Mouse (Mus musculus) MEL (cell line): ENCODE measurements at regions not wholly inside any gene's neighbourhood (a gene's known extent, or its start where the extent isn't known, plus 50 kb on each side); places are given as distances from the start of the nearest gene placed in this dataset.

Source experiments
- DNase-seq: peaks from one replicate; pipeline ENCODE4 v3.0.0; 2011; ENCODE audit warnings: low read depth, low spot score
- H3K27ac ChIP-seq: 2 replicates; pipeline ENCODE4 v1.5.1; 2012; ENCODE audit warnings: low read depth, mild to moderate bottlenecking, control low read depth, low read length, moderate library complexity; ENCODE audit not compliant: control insufficient read depth
- H3K27me3 ChIP-seq, 2 experiments: fragments of 150-350 bp in 1 of 2; sonication (generic) in 1 of 2; 2 replicates each; pipeline ENCODE4 v1.6.1; 2012; ENCODE audit warnings: low read length in 2 of 2, mild to moderate bottlenecking in 2 of 2, improper control_type of control experiment in 1 of 2, moderate library complexity in 1 of 2; ENCODE audit not compliant: insufficient read depth in 2 of 2, control insufficient read depth in 1 of 2
- H3K36me3 ChIP-seq, 2 experiments: 2 replicates each; pipeline ENCODE4 v1.6.1; 2012 to 2014; ENCODE audit warnings: low read length in 2 of 2, improper control_type of control experiment in 1 of 2, inconsistent platforms in 1 of 2, mild to moderate bottlenecking in 1 of 2; ENCODE audit not compliant: insufficient read depth in 2 of 2, control insufficient read depth in 1 of 2
- H3K4me1 ChIP-seq, 2 experiments: fragments of 150-350 bp in 1 of 2; sonication (generic) in 1 of 2; 2 replicates each; pipeline ENCODE4 v1.6.1; 2012; ENCODE audit warnings: low read length in 2 of 2, improper control_type of control experiment in 1 of 2, mild to moderate bottlenecking in 1 of 2; ENCODE audit not compliant: insufficient read depth in 2 of 2, control insufficient read depth in 1 of 2
- H3K4me3 ChIP-seq, 2 experiments: fragments of 150-350 bp in 1 of 2; sonication (generic) in 1 of 2; 2 replicates each; pipeline ENCODE4 v1.5.1; 2012; ENCODE audit warnings: low read depth in 2 of 2, low read length in 2 of 2, mild to moderate bottlenecking in 2 of 2, moderate library complexity in 2 of 2, control low read depth in 1 of 2, improper control_type of control experiment in 1 of 2; ENCODE audit not compliant: control insufficient read depth in 1 of 2, insufficient read depth in 1 of 2
- H3K79me2 ChIP-seq: 2 replicates; pipeline ENCODE4 v1.6.1; 2012; ENCODE audit warnings: mild to moderate bottlenecking, low read length, moderate library complexity; ENCODE audit not compliant: control insufficient read depth, poor library complexity, insufficient read depth
- H3K9ac ChIP-seq: 2 replicates; pipeline ENCODE4 v1.6.1; 2012; ENCODE audit warnings: low read depth, mild to moderate bottlenecking, control low read depth, low read length, moderate library complexity; ENCODE audit not compliant: control insufficient read depth, poor library complexity, severe bottlenecking
- H3K9me3 ChIP-seq: fragments of 150-350 bp; sonication (generic); replicated peaks from 2 replicates; pipeline ENCODE4 v1.6.1; 2012; ENCODE audit warnings: mild to moderate bottlenecking, low read length, improper control_type of control experiment, moderate library complexity; ENCODE audit not compliant: insufficient read depth
- BHLHE40 ChIP-seq: IDR thresholded peaks from 2 replicates; pipeline ENCODE4 v1.6.1; 2012; ENCODE audit warnings: low read depth, mild to moderate bottlenecking, inconsistent platforms, low read length, improper control_type of control experiment, borderline replicate concordance
- CTCF ChIP-seq, 3 experiments: IDR thresholded peaks in 2 of 3; conservative IDR thresholded peaks in 1 of 3; 2 replicates each; pipeline ENCODE4 v1.5.1; 2011 to 2012; ENCODE audit warnings: low read length in 3 of 3, low read depth in 2 of 3, mild to moderate bottlenecking in 2 of 3, improper control_type of control experiment in 1 of 3, inconsistent platforms in 1 of 3, mixed read lengths in 1 of 3, moderate library complexity in 1 of 3; ENCODE audit not compliant: control insufficient read depth in 1 of 3, insufficient read depth in 1 of 3, poor library complexity in 1 of 3, severe bottlenecking in 1 of 3
- EP300 ChIP-seq, 2 experiments: IDR thresholded peaks; 2 replicates each; pipeline ENCODE4 v1.6.1; 2011; ENCODE audit warnings: improper control_type of control experiment in 2 of 2, low read length in 2 of 2, low read depth in 1 of 2, mild to moderate bottlenecking in 1 of 2
- ETS1 ChIP-seq: IDR thresholded peaks from 2 replicates; pipeline ENCODE4 v1.6.1; 2012; ENCODE audit warnings: low read depth, mild to moderate bottlenecking, inconsistent platforms, low read length, improper control_type of control experiment, moderate library complexity
- JUND ChIP-seq: IDR thresholded peaks from 2 replicates; pipeline ENCODE4 v1.6.1; 2011; ENCODE audit warnings: low read depth, mild to moderate bottlenecking, improper control_type of control experiment, low read length
- KAT2A ChIP-seq: conservative IDR thresholded peaks from 2 replicates; pipeline ENCODE4 v1.6.1; 2012; ENCODE audit warnings: low read depth, low read length, improper control_type of control experiment, inconsistent platforms
- MAFK ChIP-seq: IDR thresholded peaks from 2 replicates; pipeline ENCODE4 v1.6.1; 2011; ENCODE audit warnings: low read depth, mild to moderate bottlenecking, low read length, improper control_type of control experiment, borderline replicate concordance
- MAX ChIP-seq: IDR thresholded peaks from 2 replicates; pipeline ENCODE4 v1.6.1; 2011; ENCODE audit warnings: low read length, improper control_type of control experiment
- NRF1 ChIP-seq: IDR thresholded peaks from 2 replicates; pipeline ENCODE4 v1.6.1; 2014; ENCODE audit warnings: low read depth, mild to moderate bottlenecking, inconsistent platforms, low read length, improper control_type of control experiment, moderate library complexity; ENCODE audit not compliant: poor library complexity, insufficient read depth, severe bottlenecking
- RCOR1 ChIP-seq: IDR thresholded peaks from 2 replicates; pipeline ENCODE4 v1.6.1; 2012; ENCODE audit warnings: low read depth, mild to moderate bottlenecking, inconsistent platforms, low read length, improper control_type of control experiment
- SIN3A ChIP-seq: IDR thresholded peaks from 2 replicates; pipeline ENCODE4 v1.6.1; 2012; ENCODE audit warnings: low read length, improper control_type of control experiment, inconsistent platforms
- SMC3 ChIP-seq: IDR thresholded peaks from 2 replicates; pipeline ENCODE4 v1.6.1; 2011; ENCODE audit warnings: low read depth, low read length, improper control_type of control experiment
- TAL1 ChIP-seq: IDR thresholded peaks from 2 replicates; pipeline ENCODE4 v1.6.1; 2012; ENCODE audit warnings: mild to moderate bottlenecking, inconsistent platforms, low read length, moderate library complexity, mixed read lengths
- TCF12 ChIP-seq: IDR thresholded peaks from 2 replicates; pipeline ENCODE4 v1.6.1; 2014; ENCODE audit warnings: low read depth, mild to moderate bottlenecking, inconsistent platforms, low read length, improper control_type of control experiment, moderate library complexity
- USF1 ChIP-seq: IDR thresholded peaks from 2 replicates; pipeline ENCODE4 v1.6.1; 2014; ENCODE audit warnings: low read depth, mild to moderate bottlenecking, inconsistent platforms, low read length, improper control_type of control experiment, moderate library complexity
- USF2 ChIP-seq, 2 experiments: IDR thresholded peaks; 2 replicates each; pipeline ENCODE4 v1.6.1; 2011 to 2012; ENCODE audit warnings: improper control_type of control experiment in 2 of 2, low read length in 2 of 2, borderline replicate concordance in 1 of 2, inconsistent platforms in 1 of 2, low read depth in 1 of 2, mild to moderate bottlenecking in 1 of 2; ENCODE audit not compliant: insufficient read depth in 1 of 2
- ZKSCAN1 ChIP-seq: IDR thresholded peaks from 2 replicates; pipeline ENCODE4 v1.6.1; 2012; ENCODE audit warnings: low read depth, mild to moderate bottlenecking, inconsistent platforms, low read length, improper control_type of control experiment, moderate library complexity

GRCm38 (mm10) chr12:12821473-12821872, 120.2 kb downstream of the Mycn start:
- no peak for DNase-seq
- H3K27me3 ChIP-seq, result no peaks in the 10 kb centered on the region; a peak in 1 of 4 replicates
- H3K4me1 ChIP-seq, result no peaks in the 10 kb centered on the region
- no peak overlapping the region for H3K27ac ChIP-seq
- no peak for TF ChIP-seq MAFK
- no peak for TF ChIP-seq ETS1
- TF ChIP-seq ZKSCAN1, result no peak
- TF ChIP-seq, all 39 proteins: peak for 0
- no peaks in the 10 kb centered on the region for H3K79me2 ChIP-seq
- no peaks in the 10 kb centered on the region for H3K36me3 ChIP-seq
- no peak overlapping the region for H3K9ac ChIP-seq
- H3K9me3 ChIP-seq, result no peaks in the 10 kb centered on the region
- H3K4me3 ChIP-seq, result no peak overlapping the region

GRCm38 (mm10) chr12:12820668-12821351, 120.9 kb downstream of the Mycn start:
- H3K9ac ChIP-seq, result no peak overlapping the region
- DNase-seq, result no peak
- no peak for TF ChIP-seq EP300 (IDR thresholded peaks at IDR 0.05; ENCODE audit: low read depth in 1 of 2, low read length in 2 of 2)
- no peak for TF ChIP-seq SMC3
- TF ChIP-seq JUND, result no peak
- TF ChIP-seq CTCF (IDR thresholded peaks at IDR 0.05 in 2 of 3, conservative IDR thresholded peaks at IDR 0.05 in 1 of 3; ENCODE audit: control insufficient read depth in 1 of 3, insufficient read depth in 1 of 3, low read depth in 2 of 3, low read length in 3 of 3, poor library complexity in 1 of 3, severe bottlenecking in 1 of 3), result no peak
- TF ChIP-seq SIN3A, result no peak
- no peak for TF ChIP-seq MAX
- no peak for TF ChIP-seq KAT2A
- TF ChIP-seq BHLHE40, result no peak
- no peak for TF ChIP-seq USF2 (IDR thresholded peaks at IDR 0.05; ENCODE audit: borderline replicate concordance in 1 of 2, insufficient read depth in 1 of 2, low read depth in 1 of 2, low read length in 2 of 2)
- no peak for TF ChIP-seq TCF12
- no peak for TF ChIP-seq USF1
- no peak for TF ChIP-seq TAL1
- TF ChIP-seq NRF1, result no peak
- TF ChIP-seq RCOR1, result no peak
- H3K9me3 ChIP-seq, result no peaks in the 10 kb centered on the region
- H3K79me2 ChIP-seq, result no peaks in the 10 kb centered on the region
- H3K27ac ChIP-seq, result no peak overlapping the region
- no peaks in the 10 kb centered on the region; a peak in 1 of 4 replicates for H3K27me3 ChIP-seq
- H3K36me3 ChIP-seq, result no peaks in the 10 kb centered on the region
- H3K4me3 ChIP-seq, result no peak overlapping the region
- no peaks in the 10 kb centered on the region for H3K4me1 ChIP-seq
